Mouse (Mus musculus): Measurements from ENCODE around the gene 4430402I18Rik. TPM values are rescaled to one million over a fixed set of nuclear protein-coding genes. Genes with fewer than 3 reads are reported as not detected.

4430402I18Rik gene
- total RNA-seq, 2 experiments from 2014 or later, result 14.2 to 14.9 TPM

DNA sequence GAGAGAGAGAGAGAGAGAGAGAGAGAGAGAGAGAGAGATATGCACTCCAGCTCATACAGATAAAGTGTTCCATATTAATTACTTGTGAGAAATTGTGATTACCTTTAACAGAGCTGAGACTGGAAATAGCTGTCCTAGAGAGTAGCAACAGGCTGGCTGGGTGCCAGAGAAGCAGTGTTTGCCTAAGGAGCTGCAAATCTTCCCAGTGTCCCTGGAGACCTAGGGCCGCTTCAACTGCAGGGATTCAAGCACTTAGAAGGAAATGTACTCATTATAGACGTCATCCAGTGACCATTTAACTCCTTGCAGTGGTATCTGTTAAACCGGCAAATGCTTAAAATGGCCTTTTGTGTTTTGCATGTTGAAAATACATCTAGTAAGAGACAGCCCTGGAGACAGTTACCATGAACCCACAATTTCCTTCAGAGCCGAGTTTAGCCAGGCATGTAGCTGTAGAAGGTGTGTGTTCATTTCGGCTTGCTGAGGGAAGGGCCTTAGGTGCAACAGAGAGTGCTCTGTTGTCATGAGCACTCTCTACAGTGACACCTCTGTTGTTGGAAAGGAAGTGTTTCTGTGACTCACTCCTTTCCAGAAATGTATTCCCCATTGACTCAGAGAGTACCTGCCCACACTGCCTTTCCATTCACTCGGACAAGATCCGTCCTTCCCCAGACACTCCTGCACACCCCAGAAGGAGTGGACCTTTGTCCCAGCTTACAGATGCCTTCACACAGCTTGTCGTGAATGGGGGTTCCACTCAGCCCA is 122.5 kb downstream of the 4430402I18Rik start:
- intact Hi-C loops (cut with DNase I), result no loop called here
- peak; percentile 42 to 46 for DNase-seq

Other genes starting within 250 kb of the 4430402I18Rik start
- gene Slc1a1, start 132.8 kb downstream of the 4430402I18Rik start, total RNA-seq (2021), result under 1 TPM; 0.55 to 0.73 TPM
- 1 to 10 TPM; 6.1 to 6.2 TPM for gene Plpp6, start 3.8 kb downstream of the 4430402I18Rik start, total RNA-seq (2021)
- 10 to 100 TPM; 67.5 to 74.0 TPM for gene Cdc37l1, start 22.6 kb upstream of the 4430402I18Rik start, total RNA-seq (2021)
- 10 to 100 TPM; 86.6 to 88.6 TPM for gene Ak3, start 80.2 kb upstream of the 4430402I18Rik start, total RNA-seq (2021)
- gene Rcl1, start 133.6 kb upstream of the 4430402I18Rik start, total RNA-seq (2021), result 1 to 10 TPM; 5.6 to 6.8 TPM